Comparison of ENCODE assay signal across 15 mouse cellular contexts in the genomic region with DNA sequence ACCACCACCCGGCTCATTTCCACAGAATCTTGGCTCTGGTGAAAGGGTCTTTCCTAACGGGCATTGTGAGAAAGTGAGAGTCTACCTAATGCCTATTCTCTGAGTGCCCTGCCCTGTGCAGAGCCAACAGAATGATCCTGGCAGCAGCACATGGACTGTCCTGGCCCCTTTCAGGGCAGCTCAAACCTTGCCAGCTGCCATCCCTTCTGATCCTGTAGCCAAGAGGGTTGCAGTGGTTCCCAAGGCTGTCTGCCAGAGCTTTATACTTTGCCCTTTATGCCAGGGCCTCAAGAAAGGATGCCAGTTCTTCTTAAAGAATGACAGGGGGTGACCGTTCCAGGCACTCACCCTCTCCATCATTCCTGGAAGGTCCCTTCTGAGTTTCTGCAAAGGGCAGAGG. TPM values are rescaled to one million over a fixed set of nuclear protein-coding genes. Genes with fewer than 3 reads are reported as not detected.
DNase-seq lines count a peak whose midpoint lies in the region; ATAC-seq lines count a peak whose summit lies in the region.
"Had no signal": no experiment of that assay in that cellular context is flagged by ENCODE, and none has a peak within 500 bp of the region (broad histone marks: within the 10 kb centered on the region; RNA-seq: fewer than 3 reads in every experiment).

No protein-coding gene starts in this region.

- H3K9me3 ChIP-seq in forebrain, embryonic 10.5 days: no peaks in the 10 kb centered on the region
- H3K9me3 ChIP-seq in forebrain, embryonic 11.5 days (ENCODE audit: control insufficient read depth, low read length): no peaks in the 10 kb centered on the region
- no peaks in the 10 kb centered on the region for H3K9me3 ChIP-seq in hindbrain, embryonic 16.5 days (ENCODE audit: control insufficient read depth, low read length)
- H3K9me3 ChIP-seq in hindbrain, embryonic 11.5 days (ENCODE audit: control insufficient read depth, low read length): no peaks in the 10 kb centered on the region
- H3K9me3 ChIP-seq in midbrain, embryonic 11.5 days (ENCODE audit: control insufficient read depth, low read length): no peaks in the 10 kb centered on the region
- no peaks in the 10 kb centered on the region for H3K9me3 ChIP-seq in midbrain, embryonic 14.5 days (ENCODE audit: control insufficient read depth, low read length)
- H3K9me3 ChIP-seq: heart, embryonic 10.5 days; limb, embryonic 12.5 days; liver, embryonic 13.5 days; stomach, embryonic 15.5 days had no signal

- no peak overlapping the region for H3K4me3 ChIP-seq in forebrain, embryonic 10.5 days
- H3K4me3 ChIP-seq in forebrain, embryonic 11.5 days (ENCODE audit: low read depth, low read length): no peak overlapping the region
- no peak overlapping the region for H3K4me3 ChIP-seq in hindbrain, embryonic 16.5 days (ENCODE audit: low read length)
- no peak overlapping the region for H3K4me3 ChIP-seq in hindbrain, embryonic 11.5 days (ENCODE audit: low read depth, low read length)
- no peak overlapping the region for H3K4me3 ChIP-seq in midbrain, embryonic 11.5 days (ENCODE audit: low read depth, low read length)
- no peak overlapping the region for H3K4me3 ChIP-seq in midbrain, embryonic 14.5 days (replicated peaks; ENCODE audit: low read depth, low read length)
- H3K4me3 ChIP-seq: heart, embryonic 10.5 days; limb, embryonic 12.5 days; liver, embryonic 13.5 days; stomach, embryonic 15.5 days had no signal

- 0 out of 2 replicates have a peak, but pooled peaks cover 3% of the 10 kb centered on the region for H3K27me3 ChIP-seq in forebrain, embryonic 10.5 days (ENCODE audit: poor library complexity, severe bottlenecking)
- H3K27me3 ChIP-seq in forebrain, embryonic 11.5 days (ENCODE audit: control insufficient read depth, insufficient read depth, low read length): no peaks in the 10 kb centered on the region
- H3K27me3 ChIP-seq in hindbrain, embryonic 16.5 days (replicated peaks; ENCODE audit: control insufficient read depth, insufficient read depth, low read length): no peaks in the 10 kb centered on the region
- no peaks in the 10 kb centered on the region for H3K27me3 ChIP-seq in hindbrain, embryonic 11.5 days (ENCODE audit: control insufficient read depth, insufficient read depth, low read length)
- H3K27me3 ChIP-seq in midbrain, embryonic 11.5 days (ENCODE audit: control insufficient read depth, insufficient read depth, low read length): no peaks in the 10 kb centered on the region
- H3K27me3 ChIP-seq in midbrain, embryonic 14.5 days (ENCODE audit: control insufficient read depth, insufficient read depth, low read length): no peaks in the 10 kb centered on the region
- H3K27me3 ChIP-seq: stomach, embryonic 15.5 days had no signal

- 0 out of 2 replicates have a peak, but pooled peaks cover 2% of the 10 kb centered on the region for H3K36me3 ChIP-seq in forebrain, embryonic 10.5 days (replicated peaks)
- no peaks in the 10 kb centered on the region for H3K36me3 ChIP-seq in forebrain, embryonic 11.5 days (ENCODE audit: control insufficient read depth, insufficient read depth, low read length)
- no peaks in the 10 kb centered on the region for H3K36me3 ChIP-seq in hindbrain, embryonic 16.5 days (ENCODE audit: control insufficient read depth, insufficient read depth, low read length)
- no peaks in the 10 kb centered on the region for H3K36me3 ChIP-seq in hindbrain, embryonic 11.5 days (ENCODE audit: control insufficient read depth, insufficient read depth, low read length)
- no peaks in the 10 kb centered on the region for H3K36me3 ChIP-seq in midbrain, embryonic 11.5 days (ENCODE audit: control insufficient read depth, insufficient read depth, low read length)
- no peaks in the 10 kb centered on the region for H3K36me3 ChIP-seq in midbrain, embryonic 14.5 days (ENCODE audit: control insufficient read depth, insufficient read depth, low read length)
- H3K36me3 ChIP-seq: heart, embryonic 10.5 days; limb, embryonic 12.5 days; liver, embryonic 13.5 days; stomach, embryonic 15.5 days had no signal

- 0 out of 2 replicates have a peak overlapping the region, but pooled peaks have one; percentile 15 for H3K27ac ChIP-seq in forebrain, embryonic 10.5 days
- H3K27ac ChIP-seq in forebrain, embryonic 11.5 days (ENCODE audit: low read depth, low read length): no peak overlapping the region
- H3K27ac ChIP-seq in hindbrain, embryonic 16.5 days (ENCODE audit: low read depth, low read length): no peak overlapping the region
- H3K27ac ChIP-seq in hindbrain, embryonic 11.5 days (ENCODE audit: low read depth, low read length): no peak overlapping the region
- no peak overlapping the region for H3K27ac ChIP-seq in midbrain, embryonic 11.5 days (ENCODE audit: low read depth, low read length)
- no peak overlapping the region for H3K27ac ChIP-seq in midbrain, embryonic 14.5 days (replicated peaks; ENCODE audit: low read depth, low read length)
- H3K27ac ChIP-seq: heart, embryonic 10.5 days; limb, embryonic 12.5 days; liver, embryonic 13.5 days had no signal

- no peak overlapping the region; the same call in 1 of the 2 replicates for H3K9ac ChIP-seq in forebrain, embryonic 11.5 days (ENCODE audit: low read length)
- no peak overlapping the region for H3K9ac ChIP-seq in hindbrain, embryonic 16.5 days (ENCODE audit: low read depth, low read length)
- no peak overlapping the region for H3K9ac ChIP-seq in hindbrain, embryonic 11.5 days (ENCODE audit: low read depth, low read length)
- no peak overlapping the region for H3K9ac ChIP-seq in midbrain, embryonic 11.5 days (ENCODE audit: low read length)
- no peak overlapping the region for H3K9ac ChIP-seq in midbrain, embryonic 14.5 days (replicated peaks; ENCODE audit: low read length)
- H3K9ac ChIP-seq: limb, embryonic 12.5 days; liver, embryonic 13.5 days; stomach, embryonic 15.5 days had no signal

- peaks cover 12% of the 10 kb centered on the region for H3K4me1 ChIP-seq in forebrain, embryonic 10.5 days
- no peaks in the 10 kb centered on the region for H3K4me1 ChIP-seq in forebrain, embryonic 11.5 days (replicated peaks; ENCODE audit: control insufficient read depth, insufficient read depth, low read length)
- H3K4me1 ChIP-seq in hindbrain, embryonic 16.5 days (ENCODE audit: control insufficient read depth, insufficient read depth, low read depth, low read length): no peaks in the 10 kb centered on the region
- H3K4me1 ChIP-seq in hindbrain, embryonic 11.5 days (replicated peaks; ENCODE audit: control insufficient read depth, insufficient read depth, low read length): no peaks in the 10 kb centered on the region
- H3K4me1 ChIP-seq in midbrain, embryonic 11.5 days (ENCODE audit: control insufficient read depth, insufficient read depth, low read length): no peaks in the 10 kb centered on the region
- no peaks in the 10 kb centered on the region for H3K4me1 ChIP-seq in midbrain, embryonic 14.5 days (ENCODE audit: control insufficient read depth, insufficient read depth, low read length)
- H3K4me1 ChIP-seq: heart, embryonic 10.5 days; liver, embryonic 13.5 days had no signal

- no peak for DNase-seq in forebrain, embryonic 10.5 days (ENCODE audit: extremely low spot score, low spot score)
- DNase-seq in forebrain, embryonic 11.5 days (ENCODE audit: low spot score): no peak
- DNase-seq in hindbrain, embryonic 11.5 days (ENCODE audit: low spot score): no peak
- peak; percentile 69 for DNase-seq in midbrain, embryonic 11.5 days (ENCODE audit: low spot score, missing footprints)
- no peak for DNase-seq in midbrain, embryonic 14.5 days
- DNase-seq: cerebellum, adult 2 months; kidney, adult 2 months; liver, embryonic 13.5 days; lung, embryonic 14.5 days; thymus, postnatal 25 days had no signal

- no peak for ATAC-seq in forebrain, embryonic 11.5 days (replicated peaks; ENCODE audit: low FRiP score)
- ATAC-seq in hindbrain, embryonic 16.5 days: peak; percentile 71; the same call in 1 of the 2 replicates
- no peak for ATAC-seq in hindbrain, embryonic 11.5 days (ENCODE audit: low FRiP score)
- no peak for ATAC-seq in midbrain, embryonic 11.5 days (ENCODE audit: low FRiP score)
- ATAC-seq in midbrain, embryonic 14.5 days (ENCODE audit: low FRiP score, low TSS enrichment): no peak
- ATAC-seq: midbrain, embryonic 16.5 days had no signal

- H3K4me2 ChIP-seq in forebrain, embryonic 11.5 days (ENCODE audit: low read depth, low read length, severe bottlenecking): no peak overlapping the region
- no peak overlapping the region for H3K4me2 ChIP-seq in hindbrain, embryonic 16.5 days (ENCODE audit: low read length)
- no peak overlapping the region for H3K4me2 ChIP-seq in hindbrain, embryonic 11.5 days (replicated peaks; ENCODE audit: low read depth, low read length)
- no peak overlapping the region for H3K4me2 ChIP-seq in midbrain, embryonic 11.5 days
- no peak overlapping the region for H3K4me2 ChIP-seq in midbrain, embryonic 14.5 days (ENCODE audit: low read length)
- H3K4me2 ChIP-seq: liver, embryonic 13.5 days; lung, embryonic 14.5 days; stomach, embryonic 15.5 days had no signal

- 89% methylated on average over 3 of the region's 3 CpGs for WGBS in forebrain, embryonic 10.5 days
- WGBS in forebrain, embryonic 11.5 days: 83% methylated on average over 3 of the region's 3 CpGs
- WGBS in hindbrain, embryonic 16.5 days: 79% methylated on average over 3 of the region's 3 CpGs
- WGBS in hindbrain, embryonic 11.5 days: 87% methylated on average over 3 of the region's 3 CpGs
- WGBS in midbrain, embryonic 11.5 days: 84% methylated on average over 3 of the region's 3 CpGs
- WGBS in midbrain, embryonic 14.5 days: 88% methylated on average over 3 of the region's 3 CpGs

RNA-seq across cellular contexts. Expression of gene Cdca8, which starts 10.4 kb away (rescaled TPM):
- polyA plus RNA-seq in forebrain, embryonic 10.5 days (2016; fragmentation: Nextera tagmentation; extraction: Ambion mirVana): 293 and 297 TPM in 2 replicates
- polyA plus RNA-seq in forebrain, embryonic 11.5 days (2014; fragmentation: Nextera tagmentation; extraction: Ambion mirVana): 284 and 293 TPM in 2 replicates
- polyA plus RNA-seq in hindbrain, embryonic 16.5 days (2015; fragmentation: Nextera tagmentation; extraction: Ambion mirVana): 32.2 and 37.2 TPM in 2 replicates
- polyA plus RNA-seq in hindbrain, embryonic 11.5 days (2014; fragmentation: Nextera tagmentation; extraction: Ambion mirVana): 192 and 195 TPM in 2 replicates
- 244 and 248 TPM in 2 replicates for polyA plus RNA-seq in midbrain, embryonic 11.5 days (2014; fragmentation: Nextera tagmentation; extraction: Ambion mirVana)
- 22.8 and 34.7 TPM in 2 replicates for polyA plus RNA-seq in midbrain, embryonic 14.5 days (2014; fragmentation: Nextera tagmentation; extraction: Ambion mirVana)

RNA-seq across cellular contexts. Expression of gene 9930104L06Rik, which starts 12.6 kb away (rescaled TPM):
- 16.4 and 17.5 TPM in 2 replicates for polyA plus RNA-seq in forebrain, embryonic 10.5 days (2016; fragmentation: Nextera tagmentation; extraction: Ambion mirVana)
- 5.9 and 6.1 TPM in 2 replicates for polyA plus RNA-seq in forebrain, embryonic 11.5 days (2014; fragmentation: Nextera tagmentation; extraction: Ambion mirVana)
- 13.2 and 16.5 TPM in 2 replicates for polyA plus RNA-seq in hindbrain, embryonic 16.5 days (2015; fragmentation: Nextera tagmentation; extraction: Ambion mirVana)
- polyA plus RNA-seq in hindbrain, embryonic 11.5 days (2014; fragmentation: Nextera tagmentation; extraction: Ambion mirVana): 4.2 and 5.5 TPM in 2 replicates
- 3.8 and 4.3 TPM in 2 replicates for polyA plus RNA-seq in midbrain, embryonic 11.5 days (2014; fragmentation: Nextera tagmentation; extraction: Ambion mirVana)
- 4.9 and 5.6 TPM in 2 replicates for polyA plus RNA-seq in midbrain, embryonic 14.5 days (2014; fragmentation: Nextera tagmentation; extraction: Ambion mirVana)

RNA-seq across cellular contexts. Expression of gene Rspo1, which starts 36.7 kb away (rescaled TPM):
- 40.0 and 46.8 TPM in 2 replicates for polyA plus RNA-seq in forebrain, embryonic 10.5 days (2016; fragmentation: Nextera tagmentation; extraction: Ambion mirVana)
- polyA plus RNA-seq in forebrain, embryonic 11.5 days (2014; fragmentation: Nextera tagmentation; extraction: Ambion mirVana): 56.2 and 64.8 TPM in 2 replicates
- 1.8 and 2.4 TPM in 2 replicates for polyA plus RNA-seq in hindbrain, embryonic 16.5 days (2015; fragmentation: Nextera tagmentation; extraction: Ambion mirVana)
- polyA plus RNA-seq in hindbrain, embryonic 11.5 days (2014; fragmentation: Nextera tagmentation; extraction: Ambion mirVana): 8.5 and 16.5 TPM in 2 replicates
- polyA plus RNA-seq in midbrain, embryonic 11.5 days (2014; fragmentation: Nextera tagmentation; extraction: Ambion mirVana): 9.0 and 11.9 TPM in 2 replicates
- 1.7 and 3.2 TPM in 2 replicates for polyA plus RNA-seq in midbrain, embryonic 14.5 days (2014; fragmentation: Nextera tagmentation; extraction: Ambion mirVana)
